Mouse (Mus musculus) stomach, postnatal 0 days (tissue): ENCODE measurements around the gene Gdf2. TPM values are rescaled to one million over a fixed set of nuclear protein-coding genes. Genes with fewer than 3 reads are reported as not detected.
A peak's percentile ranks its signal among the peaks of the same experiment; 100 is the strongest.

Experiments
- ATAC-seq: fragments of 200-750 bp; cut with Nextera tagmentation; 2 replicates; pipeline ENCODE4 v1.8.0; 2017; ENCODE audit not compliant: low FRiP score, low TSS enrichment
- DNase-seq: peaks from one replicate; pipeline ENCODE4 v3.0.0-alpha.2; 2016; ENCODE audit warnings: low spot score
- H3K27ac ChIP-seq: fragments of 300-500 bp; sonication (generic); replicated peaks from 2 replicates; pipeline ENCODE4 v1.5.1; 2014; ENCODE audit warnings: mild to moderate bottlenecking, control low read depth
- H3K27me3 ChIP-seq: fragments of 300-500 bp; sonication (generic); 2 replicates; pipeline ENCODE4 v1.6.1; 2014; ENCODE audit warnings: low read length; ENCODE audit not compliant: control insufficient read depth, insufficient read depth
- H3K36me3 ChIP-seq: fragments of 300-500 bp; sonication (generic); 2 replicates; pipeline ENCODE4 v1.6.1; 2014; ENCODE audit warnings: low read length, mixed read lengths; ENCODE audit not compliant: control insufficient read depth, insufficient read depth
- H3K4me1 ChIP-seq: fragments of 300-500 bp; sonication (generic); replicated peaks from 2 replicates; pipeline ENCODE4 v1.6.1; 2014; ENCODE audit warnings: antibody characterized with exemption; ENCODE audit not compliant: control insufficient read depth, insufficient read depth
- H3K4me2 ChIP-seq: fragments of 300-500 bp; sonication (generic); replicated peaks from 2 replicates; pipeline ENCODE4 v1.6.1; 2014; ENCODE audit warnings: low read depth, mild to moderate bottlenecking, control low read depth, moderate library complexity
- H3K4me3 ChIP-seq: fragments of 300-500 bp; sonication (generic); 2 replicates; pipeline ENCODE4 v1.5.1; 2014; ENCODE audit warnings: low read depth, low read length, control low read depth
- H3K9ac ChIP-seq: fragments of 300-500 bp; sonication (generic); 2 replicates; pipeline ENCODE4 v1.6.1; 2014; ENCODE audit warnings: mild to moderate bottlenecking, low read length, control low read depth, mixed read lengths
- H3K9me3 ChIP-seq: fragments of 300-500 bp; sonication (generic); 2 replicates; pipeline ENCODE4 v1.6.1; 2016; ENCODE audit warnings: low read length; ENCODE audit not compliant: control insufficient read depth
- CTCF ChIP-seq: IDR thresholded peaks from 2 replicates; pipeline ENCODE4 v1.5.1; 2016; ENCODE audit warnings: antibody characterized with exemption, low read depth, mild to moderate bottlenecking, moderate library complexity
- EP300 ChIP-seq: optimal IDR thresholded peaks from 2 replicates; pipeline ENCODE3; 2016; ENCODE audit warnings: antibody characterized with exemption
- WGBS: fragments of 180-500 bp; shearing (Covaris S2); extraction: QIAGEN DNeasy Blood & Tissue Kit; methylation state at CpG from one replicate; pipeline ENCODE4 v1.1.7; 2014; 5-methylcytosine and 5-hydroxymethylcytosine counted together
- polyA plus RNA-seq: library from polyadenylated mRNA; unstranded; fragments of >200 nt; fragmentation: Nextera tagmentation; extraction: Ambion mirVana; gene quantifications from 2 replicates; pipeline ENCODE4 v1.2.1, GENCODE M21; 2015

Gene Gdf2
- polyA plus RNA-seq, 1 experiment from 2014 or later: 0.02 TPM

GRCm38 (mm10) chr14:33923168-33924070, 17.4 kb upstream of the Gdf2 start, which contains the start of gene Gdf10:
Gene Gdf10, plus strand, starts transcription at chr14:33923587.
- no peaks in the 10 kb centered on the region for H3K36me3 ChIP-seq
- no peak within 1 kb of the TSS for H3K27ac ChIP-seq
- H3K27me3 ChIP-seq: peaks cover 2% of the 10 kb centered on the region; the same call in 1 of the 2 replicates
- H3K4me2 ChIP-seq: peak within 1 kb of the TSS; percentile 86
- peak within 1 kb of the TSS; percentile 41; the same call in 1 of the 2 replicates for H3K9ac ChIP-seq
- ATAC-seq (peak; percentile 51), DNase-seq (peak; percentile 38)
- no peaks in the 10 kb centered on the region for H3K9me3 ChIP-seq
- H3K4me3 ChIP-seq: peak within 1 kb of the TSS; percentile 48
- WGBS: under 1% methylated on average over 79 of the region's 85 CpGs
- no peaks in the 10 kb centered on the region; the same call in 1 of the 2 replicates for H3K4me1 ChIP-seq
- TF ChIP-seq EP300 (no peak), CTCF (no peak)

GRCm38 (mm10) chr14:33931853-33932252, 9.0 kb upstream of the Gdf2 start:
- Histone ChIP-seq H3K4me2 (no peak overlapping the region), H3K4me1 (no peaks in the 10 kb centered on the region), H3K9ac (no peak overlapping the region), H3K36me3 (no peaks in the 10 kb centered on the region), H3K4me3 (no peak overlapping the region), H3K27ac (no peak overlapping the region), H3K9me3 (no peaks in the 10 kb centered on the region), H3K27me3 (no peaks in the 10 kb centered on the region)
- ATAC-seq (no peak), DNase-seq (no peak)
- TF ChIP-seq EP300: no peak
- TF ChIP-seq CTCF: no peak
- WGBS: 59% methylated on average over 17 of the region's 17 CpGs

GRCm38 (mm10) chr14:33932935-33933703, 7.7 kb upstream of the Gdf2 start:
- peak; percentile 73 for TF ChIP-seq CTCF
- TF ChIP-seq EP300: no peak
- H3K4me1 ChIP-seq: no peaks in the 10 kb centered on the region
- H3K36me3 ChIP-seq: no peaks in the 10 kb centered on the region
- H3K4me2 ChIP-seq: no peak overlapping the region
- H3K27ac ChIP-seq: no peak overlapping the region
- no peaks in the 10 kb centered on the region for H3K9me3 ChIP-seq
- H3K9ac ChIP-seq: no peak overlapping the region
- peak; percentile 60 for DNase-seq
- H3K4me3 ChIP-seq: no peak overlapping the region
- no peaks in the 10 kb centered on the region for H3K27me3 ChIP-seq
- no peak for ATAC-seq
- 56% methylated on average over 10 of the region's 10 CpGs for WGBS

GRCm38 (mm10) chr14:33933778-33934317, 7.0 kb upstream of the Gdf2 start:
- ATAC-seq (no peak), DNase-seq (peak; percentile 63)

GRCm38 (mm10) chr14:33939117-33939516, 1.7 kb upstream of the Gdf2 start:
- Histone ChIP-seq H3K4me2 (peak overlapping the region; percentile 29; the same call in 1 of the 2 replicates), H3K4me1 (no peaks in the 10 kb centered on the region), H3K27me3 (no peaks in the 10 kb centered on the region), H3K27ac (no peak overlapping the region), H3K36me3 (no peaks in the 10 kb centered on the region), H3K9me3 (no peaks in the 10 kb centered on the region), H3K4me3 (0 out of 2 replicates have a peak overlapping the region, but pooled peaks have one; percentile 6), H3K9ac (0 out of 2 replicates have a peak overlapping the region, but pooled peaks have one; percentile 35)
- TF ChIP-seq CTCF (peak; percentile 89), EP300 (no peak)
- WGBS: 33% methylated on average over 9 of the region's 9 CpGs
- DNase-seq (peak; percentile 77), ATAC-seq (no peak)

More at GRCm38 (mm10) chr14:33933778-33934317, 7.0 kb upstream of the Gdf2 start:
- no peak overlapping the region for H3K4me3 ChIP-seq
- H3K36me3 ChIP-seq: no peaks in the 10 kb centered on the region
- WGBS: 31% methylated on average over 5 of the region's 5 CpGs
- H3K9ac ChIP-seq: no peak overlapping the region
- H3K9me3 ChIP-seq: no peaks in the 10 kb centered on the region
- H3K27ac ChIP-seq: no peak overlapping the region
- no peaks in the 10 kb centered on the region for H3K27me3 ChIP-seq
- H3K4me2 ChIP-seq: no peak overlapping the region
- H3K4me1 ChIP-seq: no peaks in the 10 kb centered on the region
- TF ChIP-seq CTCF (peak; percentile 78), EP300 (no peak)
